Mouse (Mus musculus): ENCODE results near the gene Hdgfl2. TPM values are rescaled to one million over a fixed set of nuclear protein-coding genes. Genes with fewer than 3 reads are reported as not detected.
A peak's percentile ranks its signal among the peaks of the same experiment; 100 is the strongest.

Hdgfl2 gene
- 73.0 and 136 TPM in 2 replicates for total RNA-seq (2017)

DNA sequence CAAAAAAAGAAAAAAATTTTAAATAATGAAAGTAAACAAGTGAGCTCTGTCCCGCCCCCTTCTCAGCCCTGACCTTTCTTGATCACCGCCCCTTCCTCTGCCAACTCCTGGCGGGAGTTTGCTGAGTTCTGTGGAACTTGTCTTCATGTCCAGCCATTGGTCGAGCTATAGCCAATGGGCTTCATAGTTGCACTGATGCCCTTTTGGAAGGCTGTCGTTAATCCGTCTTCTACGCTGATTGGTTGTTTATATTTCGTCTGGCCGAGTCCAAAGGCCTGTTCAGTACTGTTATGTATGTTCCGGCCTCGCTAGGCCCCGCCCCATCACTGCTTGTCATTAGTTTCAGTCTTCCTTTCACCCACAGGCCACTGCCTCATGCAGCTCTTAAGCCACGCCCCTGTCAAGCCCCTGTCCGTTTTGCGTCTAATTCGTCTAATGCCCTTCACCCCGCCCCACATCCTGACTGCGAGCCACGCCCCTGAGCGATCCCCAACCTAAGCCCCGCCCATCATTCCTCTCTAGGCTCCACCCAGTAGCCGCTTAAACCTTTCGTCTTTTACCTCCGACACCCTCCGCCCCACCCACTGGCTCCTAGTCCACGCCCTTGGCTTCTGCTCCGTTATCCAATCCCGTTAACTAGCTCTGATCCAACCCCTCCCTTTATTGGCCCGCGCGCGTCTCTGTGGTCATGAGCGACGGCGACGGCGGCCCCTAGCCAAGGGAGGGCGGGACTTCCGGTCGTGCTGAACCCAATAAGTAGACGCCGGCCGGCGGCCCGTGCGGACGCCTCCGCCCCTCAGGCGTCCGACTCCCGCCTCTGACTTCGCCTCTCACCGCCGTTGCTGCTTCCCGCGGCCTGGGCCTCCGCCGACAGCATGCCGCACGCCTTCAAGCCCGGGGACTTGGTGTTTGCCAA is at the start of gene Hdgfl2:
TSS of gene Hdgfl2 (plus strand) at position 755 of the 916 bp plus-strand sequence.
- peak; percentile 82 to 84 for ATAC-seq (replicated peaks in 1 of 2; ENCODE audit: insufficient read depth in 1 of 2, low FRiP score in 2 of 2, low TSS enrichment in 1 of 2, low read depth in 1 of 2, poor library complexity in 2 of 2, severe bottlenecking in 2 of 2)

DNA sequence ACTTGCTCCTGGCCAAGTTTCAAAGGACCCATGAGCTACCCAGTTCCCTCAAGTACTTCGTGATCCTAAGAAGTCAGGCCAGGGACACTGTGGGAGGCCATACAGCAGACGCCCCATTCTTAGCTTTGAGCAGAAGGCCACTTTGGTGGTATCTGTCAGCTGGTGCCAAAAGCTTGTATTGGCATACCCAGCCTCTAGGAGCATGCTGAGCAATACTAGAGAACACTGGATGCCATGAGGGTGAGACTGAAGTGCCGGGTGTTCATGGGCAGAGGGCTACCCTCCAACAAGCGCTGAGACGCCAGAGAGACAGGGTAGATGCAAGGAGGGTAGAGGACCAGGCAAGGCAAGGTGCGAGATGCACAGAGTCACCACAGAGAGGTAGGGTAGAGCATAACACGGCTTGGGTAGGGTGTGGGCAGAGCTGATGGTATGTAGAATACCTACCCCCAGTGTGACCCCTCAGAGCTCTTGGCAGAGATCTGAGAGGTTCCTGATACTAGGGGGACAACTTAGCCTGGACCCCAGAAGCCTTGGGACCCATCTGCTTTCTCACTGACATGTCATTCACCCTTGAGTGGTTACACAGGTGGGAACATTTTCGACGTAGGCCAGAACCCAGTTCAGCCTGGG is 49.1 kb upstream of the Hdgfl2 start:
- peak in 1 of 2 experiments; percentile 9; a peak in 1 of 4 replicates for ATAC-seq (replicated peaks in 1 of 2; ENCODE audit: insufficient read depth in 1 of 2, low FRiP score in 2 of 2, low TSS enrichment in 1 of 2, low read depth in 1 of 2, poor library complexity in 2 of 2, severe bottlenecking in 2 of 2)

GRCm38 (mm10) chr17:56030919-56031318 is 48.5 kb upstream of the Hdgfl2 start:
- peak; percentile 81 to 85 for ATAC-seq (replicated peaks in 1 of 2; ENCODE audit: insufficient read depth in 1 of 2, low FRiP score in 2 of 2, low TSS enrichment in 1 of 2, low read depth in 1 of 2, poor library complexity in 2 of 2, severe bottlenecking in 2 of 2)

- no peak for ATAC-seq (replicated peaks in 1 of 2; ENCODE audit: insufficient read depth in 1 of 2, low FRiP score in 2 of 2, low TSS enrichment in 1 of 2, low read depth in 1 of 2, poor library complexity in 2 of 2, severe bottlenecking in 2 of 2)
These were observed 48.0 kb upstream of the Hdgfl2 start for GRCm38 (mm10) chr17:56031431-56031830.

DNA sequence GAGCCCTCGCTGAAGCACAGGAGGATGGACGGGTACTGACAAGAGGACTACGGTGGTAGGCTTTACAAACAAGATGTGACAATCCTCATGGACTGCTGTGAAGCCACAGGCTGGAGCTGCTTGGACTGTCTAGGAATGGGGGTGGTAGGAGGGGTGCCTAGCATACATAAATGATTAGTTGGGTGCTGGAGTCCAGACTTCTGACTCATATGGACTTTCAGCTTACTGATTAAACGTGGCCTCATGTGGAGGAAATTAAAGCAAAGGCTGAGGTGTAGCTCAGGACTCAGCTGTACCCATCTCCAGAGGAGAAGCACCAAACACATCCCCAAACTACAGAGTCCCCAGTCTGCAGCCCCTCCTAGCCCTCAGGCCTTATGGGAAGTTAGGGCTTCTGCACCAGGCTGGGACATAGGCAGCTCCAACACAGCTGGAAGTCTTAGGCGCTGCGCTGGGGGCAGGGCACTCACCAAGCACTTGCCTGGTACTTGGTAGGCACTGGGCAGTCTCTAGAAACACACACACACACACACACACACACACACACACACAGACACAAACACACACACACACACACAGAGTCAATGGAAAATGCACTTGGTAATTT is 47.2 kb upstream of the Hdgfl2 start:
- ATAC-seq (replicated peaks in 1 of 2; ENCODE audit: insufficient read depth in 1 of 2, low FRiP score in 2 of 2, low TSS enrichment in 1 of 2, low read depth in 1 of 2, poor library complexity in 2 of 2, severe bottlenecking in 2 of 2) = no peak

DNA sequence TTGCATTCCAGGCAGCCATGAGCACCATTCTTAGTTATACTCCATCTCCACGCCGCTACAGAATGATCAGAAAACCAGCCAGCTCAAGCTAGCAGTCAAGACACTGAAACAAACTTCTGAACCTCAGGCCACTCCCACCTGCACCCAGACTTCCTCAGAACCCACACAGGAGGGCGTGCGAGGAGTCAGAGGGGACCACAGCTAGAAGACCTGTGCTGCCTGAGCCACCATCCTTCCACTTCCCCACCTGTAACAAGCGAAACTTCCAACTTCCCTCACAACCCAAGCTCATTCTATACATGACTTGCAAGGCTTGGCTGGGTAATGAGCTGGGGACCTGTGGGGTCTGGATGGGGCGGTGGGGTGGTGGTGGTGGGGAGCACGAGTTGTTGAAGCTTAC is 46.6 kb upstream of the Hdgfl2 start:
- peak; percentile 29 to 33; a peak in 3 of 4 replicates for ATAC-seq (replicated peaks in 1 of 2; ENCODE audit: insufficient read depth in 1 of 2, low FRiP score in 2 of 2, low TSS enrichment in 1 of 2, low read depth in 1 of 2, poor library complexity in 2 of 2, severe bottlenecking in 2 of 2)

DNA sequence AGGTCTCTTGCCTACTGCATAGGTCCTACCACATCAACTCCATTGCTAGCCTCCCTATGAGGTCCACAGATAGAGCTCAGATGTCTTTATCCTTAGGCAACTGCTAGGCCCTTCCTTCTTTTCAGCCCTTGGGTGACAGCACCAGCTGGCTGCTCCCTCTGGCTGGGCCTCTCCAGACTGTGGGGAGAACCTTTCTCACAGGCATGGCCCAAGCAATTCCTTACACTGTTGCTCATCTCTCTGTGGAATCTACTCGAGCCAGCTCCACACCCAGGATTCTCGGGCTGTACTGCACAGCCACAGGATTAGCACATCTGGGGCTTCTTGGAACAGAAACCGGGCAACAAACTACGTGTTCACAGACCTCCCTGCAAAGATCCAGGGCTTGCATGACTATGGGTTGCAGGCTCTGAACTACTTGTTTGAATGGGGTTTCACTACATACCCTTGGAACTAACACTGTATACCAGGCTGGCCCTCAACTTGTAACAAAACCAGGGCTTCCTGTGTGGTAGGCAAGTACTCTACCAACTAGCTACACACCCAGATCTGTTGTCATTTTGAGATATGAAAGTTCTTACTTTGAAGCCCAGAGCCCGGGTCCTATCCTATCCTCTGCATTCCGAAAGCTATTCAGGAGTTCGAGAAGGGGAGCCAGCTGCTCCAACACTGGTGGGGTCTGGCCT is 45.3 kb upstream of the Hdgfl2 start:
- ATAC-seq (replicated peaks in 1 of 2; ENCODE audit: insufficient read depth in 1 of 2, low FRiP score in 2 of 2, low TSS enrichment in 1 of 2, low read depth in 1 of 2, poor library complexity in 2 of 2, severe bottlenecking in 2 of 2) = no peak

DNA sequence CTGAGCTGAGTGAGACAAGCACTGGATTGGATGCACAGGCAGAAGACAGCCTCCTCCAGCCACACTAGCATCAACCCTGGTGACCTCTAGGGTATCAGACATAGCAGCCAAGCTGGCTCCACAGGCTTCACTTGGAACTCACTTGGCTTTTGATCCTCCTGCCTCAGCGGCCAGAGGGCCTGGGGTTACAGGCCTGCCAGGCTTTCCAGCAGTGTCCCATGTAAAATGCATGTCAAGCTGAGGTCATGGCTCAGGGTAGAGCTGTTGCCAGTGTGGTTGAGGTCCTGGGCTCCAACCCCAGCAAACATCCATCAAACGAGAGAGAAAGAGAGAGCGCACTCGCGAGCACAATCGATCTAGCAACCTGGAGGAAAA is 44.7 kb upstream of the Hdgfl2 start:
- ATAC-seq (replicated peaks in 1 of 2; ENCODE audit: insufficient read depth in 1 of 2, low FRiP score in 2 of 2, low TSS enrichment in 1 of 2, low read depth in 1 of 2, poor library complexity in 2 of 2, severe bottlenecking in 2 of 2) = no peak

DNA sequence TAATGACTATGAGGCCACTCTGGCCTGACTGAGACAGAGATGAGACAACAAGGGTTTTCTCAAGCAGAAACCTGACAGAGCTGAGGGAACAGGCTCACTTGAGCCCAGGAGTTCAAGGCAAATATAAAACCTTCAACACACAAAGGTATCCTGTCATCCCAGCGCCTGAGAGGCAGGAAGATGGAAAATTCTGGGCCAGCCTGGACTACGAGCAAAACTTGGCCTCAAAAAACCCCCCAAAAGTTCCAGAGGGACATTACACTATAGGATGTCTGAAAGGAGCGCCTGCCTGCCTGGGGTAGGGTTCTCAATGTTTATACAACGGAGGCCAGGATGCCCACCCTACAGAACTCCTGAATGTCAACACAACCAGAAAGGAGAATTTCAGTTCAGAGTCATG is 44.2 kb upstream of the Hdgfl2 start:
- no peak for ATAC-seq (replicated peaks in 1 of 2; ENCODE audit: insufficient read depth in 1 of 2, low FRiP score in 2 of 2, low TSS enrichment in 1 of 2, low read depth in 1 of 2, poor library complexity in 2 of 2, severe bottlenecking in 2 of 2)

DNA sequence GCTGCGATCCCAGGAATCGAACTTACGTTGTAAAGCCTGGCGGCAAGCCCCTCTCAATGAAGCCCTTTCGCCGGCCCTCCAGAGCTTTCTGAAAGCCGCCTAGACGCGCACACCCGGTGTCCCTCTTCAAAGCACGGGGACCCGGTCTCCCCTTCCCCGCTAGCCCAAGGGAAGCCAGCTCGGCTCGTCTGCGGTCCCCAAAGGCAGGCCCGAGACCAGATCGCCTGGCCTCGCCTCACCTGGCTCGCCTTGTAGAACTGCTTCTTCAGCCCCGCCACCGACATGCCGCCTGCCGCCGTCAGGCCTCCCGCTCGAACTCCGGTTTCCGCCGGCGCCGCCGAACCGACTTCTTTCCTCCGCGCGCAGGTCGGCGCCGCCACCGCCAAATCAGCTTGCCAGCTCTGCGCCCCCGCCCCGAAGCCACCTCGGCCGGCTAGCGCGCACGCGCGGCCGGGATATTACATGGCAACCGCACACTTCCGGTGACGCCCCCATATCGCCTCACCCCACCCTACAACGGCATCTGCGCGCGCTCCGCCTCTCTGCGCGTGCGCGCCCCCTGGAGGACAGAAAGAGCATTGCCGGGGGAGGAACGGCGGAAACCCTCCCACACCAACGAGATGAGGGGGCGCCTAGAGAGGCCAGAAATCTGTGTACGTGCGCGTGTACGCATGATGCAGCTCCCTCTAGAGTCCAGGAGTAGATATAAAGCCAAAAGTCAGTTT is 43.1 kb upstream of the Hdgfl2 start, which contains the start of gene Sh3gl1:
TSS of gene Sh3gl1 (minus strand) at position 460 of the 725 bp plus-strand sequence.
- ATAC-seq (replicated peaks in 1 of 2; ENCODE audit: insufficient read depth in 1 of 2, low FRiP score in 2 of 2, low TSS enrichment in 1 of 2, low read depth in 1 of 2, poor library complexity in 2 of 2, severe bottlenecking in 2 of 2) = peak; percentile 74 to 75

- ATAC-seq (replicated peaks in 1 of 2; ENCODE audit: insufficient read depth in 1 of 2, low FRiP score in 2 of 2, low TSS enrichment in 1 of 2, low read depth in 1 of 2, poor library complexity in 2 of 2, severe bottlenecking in 2 of 2) = no peak
These were observed 42.5 kb upstream of the Hdgfl2 start for GRCm38 (mm10) chr17:56036901-56037287.

- ATAC-seq (replicated peaks in 1 of 2; ENCODE audit: insufficient read depth in 1 of 2, low FRiP score in 2 of 2, low TSS enrichment in 1 of 2, low read depth in 1 of 2, poor library complexity in 2 of 2, severe bottlenecking in 2 of 2) = no peak
These were observed 40.7 kb upstream of the Hdgfl2 start for GRCm38 (mm10) chr17:56038583-56039261.

DNA sequence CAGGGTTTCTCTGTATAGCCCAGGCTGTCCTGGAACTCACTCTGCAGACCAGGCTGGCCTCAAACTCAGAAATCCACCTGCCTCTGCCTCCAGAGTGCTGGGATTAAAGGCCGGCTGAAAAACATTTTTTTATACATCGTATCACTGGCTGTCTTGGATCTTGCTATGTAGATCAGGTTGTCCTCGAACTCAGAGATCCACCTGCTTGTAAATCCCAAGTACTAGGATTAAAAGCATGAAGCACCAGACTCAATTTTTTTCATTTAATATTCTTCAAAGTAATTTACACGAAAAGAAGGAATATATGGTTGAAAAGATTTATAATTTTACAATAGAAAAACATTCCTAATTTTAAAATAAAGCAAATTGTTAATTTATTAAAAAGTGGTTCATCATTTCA is 40.1 kb upstream of the Hdgfl2 start:
- no peak for ATAC-seq (replicated peaks in 1 of 2; ENCODE audit: insufficient read depth in 1 of 2, low FRiP score in 2 of 2, low TSS enrichment in 1 of 2, low read depth in 1 of 2, poor library complexity in 2 of 2, severe bottlenecking in 2 of 2)

DNA sequence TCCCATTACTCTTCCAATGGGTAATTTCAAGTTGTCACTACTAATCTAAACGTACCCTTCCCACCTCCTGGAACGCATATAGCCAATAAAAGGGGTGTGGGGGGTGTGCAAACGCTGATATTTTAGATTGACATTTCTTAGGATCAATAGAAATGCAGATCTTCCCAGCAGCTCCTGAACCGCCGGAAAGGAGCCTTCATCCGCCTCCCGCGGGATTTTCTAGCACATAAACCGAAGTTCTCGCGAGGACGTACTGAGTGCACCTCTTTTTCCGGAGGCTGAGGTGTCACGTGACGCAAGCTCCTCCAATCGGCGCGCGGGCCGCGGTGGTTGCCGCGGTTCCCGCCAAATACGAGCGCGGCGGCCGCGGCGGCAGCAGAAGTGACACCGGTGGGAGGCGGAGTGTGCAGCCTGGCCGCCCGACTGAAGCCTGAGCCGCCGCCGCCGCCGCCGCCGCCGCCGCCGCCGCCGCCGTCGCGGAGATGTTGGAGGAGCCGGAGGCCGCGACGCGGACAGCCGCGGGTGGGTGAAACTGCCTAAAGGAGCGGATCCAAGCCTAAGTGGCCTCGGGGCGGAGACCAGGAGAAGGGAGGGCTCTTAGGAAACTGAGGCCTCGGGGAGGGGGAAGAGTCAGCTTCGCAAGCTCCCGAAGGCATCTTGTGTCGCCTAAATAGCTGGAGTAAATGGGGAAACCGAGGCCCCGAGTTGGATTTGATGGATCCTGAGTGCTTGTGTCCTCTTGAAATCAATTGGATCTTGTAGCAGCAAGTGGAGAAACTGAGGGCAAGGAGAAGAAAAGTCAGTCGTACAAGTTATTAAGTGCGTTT is 39.2 kb upstream of the Hdgfl2 start, which contains the start of gene Chaf1a:
TSS of gene Chaf1a (plus strand) at position 410 of the 827 bp plus-strand sequence.
- ATAC-seq (replicated peaks in 1 of 2; ENCODE audit: insufficient read depth in 1 of 2, low FRiP score in 2 of 2, low TSS enrichment in 1 of 2, low read depth in 1 of 2, poor library complexity in 2 of 2, severe bottlenecking in 2 of 2) = peak; percentile 59 to 78

DNA sequence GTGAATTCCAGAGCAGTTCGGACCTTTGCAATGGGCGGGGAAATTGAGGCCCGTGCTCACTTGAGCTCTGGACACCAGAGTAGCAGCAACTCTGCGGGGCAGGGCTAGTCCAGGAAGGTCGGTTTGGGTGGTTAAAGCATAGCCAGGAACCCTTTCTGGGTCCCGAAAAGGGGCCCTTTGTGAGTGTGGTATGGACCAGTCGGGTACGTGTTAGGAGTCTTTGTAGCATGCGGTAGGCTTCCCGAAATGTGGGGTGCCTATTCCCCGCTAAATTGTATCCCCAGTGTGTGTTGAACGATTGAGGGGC is 38.6 kb upstream of the Hdgfl2 start:
- no peak for ATAC-seq (replicated peaks in 1 of 2; ENCODE audit: insufficient read depth in 1 of 2, low FRiP score in 2 of 2, low TSS enrichment in 1 of 2, low read depth in 1 of 2, poor library complexity in 2 of 2, severe bottlenecking in 2 of 2)

DNA sequence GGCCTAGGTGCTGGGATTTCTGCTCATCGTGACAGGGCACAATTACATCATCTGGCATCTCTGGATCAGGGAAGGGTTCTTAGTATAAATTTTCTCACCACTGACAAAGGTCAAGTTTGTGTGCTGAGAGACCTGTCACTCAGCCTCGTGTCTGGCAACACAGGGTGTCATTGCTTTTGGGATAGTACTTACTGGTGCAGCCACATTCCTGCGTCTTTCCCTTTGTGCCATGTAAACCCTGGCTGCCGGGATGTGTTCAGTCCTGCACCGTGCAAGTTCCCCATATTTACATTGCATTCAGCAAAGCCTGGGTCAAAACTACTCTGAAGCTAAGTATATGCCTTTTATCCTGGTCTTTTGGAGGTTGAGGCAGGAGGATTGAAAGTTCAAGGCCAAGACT is 28.1 kb upstream of the Hdgfl2 start:
- ATAC-seq (replicated peaks in 1 of 2; ENCODE audit: insufficient read depth in 1 of 2, low FRiP score in 2 of 2, low TSS enrichment in 1 of 2, low read depth in 1 of 2, poor library complexity in 2 of 2, severe bottlenecking in 2 of 2) = no peak
